Mouse (Mus musculus) embryonic facial prominence, embryonic 12.5 days (tissue): ENCODE results near the gene Nos3. TPM values are rescaled to one million over a fixed set of nuclear protein-coding genes. Genes with fewer than 3 reads are reported as not detected.
"Not testable (repeated sequence)": the region's sequence is repeated elsewhere in the genome, so short reads cannot be mapped to it uniquely, and the experiment has no call there.

Source experiments
- ATAC-seq: fragments of 200-750 bp; cut with Nextera tagmentation; 2 replicates; pipeline ENCODE4 v1.8.0; 2017; ENCODE audit not compliant: insufficient number of reproducible peaks, insufficient read depth, low FRiP score, low TSS enrichment
- H3K27ac ChIP-seq: fragments of 300-500 bp; sonication (generic); 2 replicates; pipeline ENCODE4 v1.5.1; 2016; ENCODE audit warnings: mild to moderate bottlenecking
- H3K27me3 ChIP-seq: fragments of 300-500 bp; sonication (generic); 2 replicates; pipeline ENCODE4 v1.6.1; 2016; ENCODE audit warnings: mild to moderate bottlenecking, moderate library complexity
- H3K36me3 ChIP-seq: fragments of 300-500 bp; sonication (generic); 2 replicates; pipeline ENCODE4 v1.6.1; 2016; ENCODE audit warnings: mild to moderate bottlenecking
- H3K4me1 ChIP-seq: fragments of 300-500 bp; sonication (generic); 2 replicates; pipeline ENCODE4 v1.6.1; 2016
- H3K4me2 ChIP-seq: fragments of 300-500 bp; sonication (generic); replicated peaks from 2 replicates; pipeline ENCODE4 v1.6.1; 2016; ENCODE audit warnings: mild to moderate bottlenecking, moderate library complexity
- H3K4me3 ChIP-seq: fragments of 300-500 bp; sonication (generic); 2 replicates; pipeline ENCODE4 v1.5.1; 2016; ENCODE audit warnings: mild to moderate bottlenecking
- H3K9ac ChIP-seq: fragments of 300-500 bp; sonication (generic); 2 replicates; pipeline ENCODE4 v1.6.1; 2016; ENCODE audit warnings: mild to moderate bottlenecking, moderate library complexity
- H3K9me3 ChIP-seq: fragments of 300-500 bp; sonication (generic); 2 replicates; pipeline ENCODE4 v1.6.1; 2016; ENCODE audit warnings: mild to moderate bottlenecking, moderate library complexity
- WGBS: fragments of 180-500 bp; shearing (Covaris S2); methylation state at CpG from one replicate; pipeline ENCODE4 v1.1.7; 2016; 5-methylcytosine and 5-hydroxymethylcytosine counted together
- polyA plus RNA-seq: library from polyadenylated mRNA; unstranded; fragments of >200 nt; fragmentation: Nextera tagmentation; extraction: Ambion mirVana; gene quantifications from 2 replicates; pipeline ENCODE4 v1.2.1, GENCODE M21; 2016

Nos3 gene
- polyA plus RNA-seq, 1 experiment from 2014 or later, result 6.7 TPM

- Histone ChIP-seq H3K4me2 (no peak overlapping the region), H3K36me3 (no peaks in the 10 kb centered on the region), H3K9me3 (no peaks in the 10 kb centered on the region), H3K4me3 (no peak overlapping the region), H3K9ac (no peak overlapping the region), H3K27ac (no peak overlapping the region), H3K27me3 (peaks cover 48% of the 10 kb centered on the region), H3K4me1 (peaks cover 10% of the 10 kb centered on the region)
- ATAC-seq, result no peak
- WGBS, result 54% methylated on average over 7 of the region's 7 CpGs
Observed at GRCm38 (mm10) chr5:24389011-24389657, 24.5 kb downstream of the Nos3 start.

- H3K4me1 ChIP-seq, result peaks cover 10% of the 10 kb centered on the region
- H3K9ac ChIP-seq, result no peak overlapping the region
- no peak for ATAC-seq
- no peak overlapping the region for H3K27ac ChIP-seq
- H3K4me2 ChIP-seq, result no peak overlapping the region
- no peak overlapping the region for H3K4me3 ChIP-seq
- no peaks in the 10 kb centered on the region for H3K9me3 ChIP-seq
- H3K27me3 ChIP-seq, result peaks cover 48% of the 10 kb centered on the region
- 82% methylated on average over 4 of the region's 4 CpGs for WGBS
- no peaks in the 10 kb centered on the region for H3K36me3 ChIP-seq
Observed at GRCm38 (mm10) chr5:24389658-24390020, 25.0 kb downstream of the Nos3 start.

- no peak within 1 kb of the TSS for H3K4me3 ChIP-seq
- H3K4me1 ChIP-seq, result peaks cover 10% of the 10 kb centered on the region
- no peak within 1 kb of the TSS for H3K4me2 ChIP-seq
- H3K27ac ChIP-seq, result no peak within 1 kb of the TSS
- no peaks in the 10 kb centered on the region for H3K36me3 ChIP-seq
- H3K27me3 ChIP-seq, result peaks cover 29% of the 10 kb centered on the region
- H3K9ac ChIP-seq, result no peak within 1 kb of the TSS
- H3K9me3 ChIP-seq, result no peaks in the 10 kb centered on the region
- no peak for ATAC-seq
- WGBS, result 76% methylated on average over 7 of the region's 7 CpGs
Observed at GRCm38 (mm10) chr5:24391864-24392263, 27.3 kb downstream of the Nos3 start, which contains the start of gene Atg9b. Atg9b (minus strand) TSS chr5:24392143.

- Histone ChIP-seq H3K27me3 (peaks cover 20% of the 10 kb centered on the region), H3K9me3 (no peaks in the 10 kb centered on the region), H3K4me1 (peaks cover 4% of the 10 kb centered on the region; the same call in 1 of the 2 replicates), H3K27ac (no peak overlapping the region), H3K9ac (no peak overlapping the region), H3K4me2 (no peak overlapping the region), H3K36me3 (no peaks in the 10 kb centered on the region), H3K4me3 (no peak overlapping the region)
- ATAC-seq, result no peak
- 73% methylated on average over 7 of the region's 7 CpGs for WGBS
Observed at GRCm38 (mm10) chr5:24392724-24393123, 28.1 kb downstream of the Nos3 start.

GRCm38 (mm10) chr5:24393392-24393997 is 28.9 kb downstream of the Nos3 start, which contains the start of gene Abcb8:
Abcb8 (plus strand) TSS chr5:24393663.
- ATAC-seq, result no peak
- Histone ChIP-seq H3K27me3 (peaks cover 12% of the 10 kb centered on the region), H3K9ac (peak within 1 kb of the TSS; percentile 44; the same call in 1 of the 2 replicates), H3K4me1 (no peaks in the 10 kb centered on the region), H3K9me3 (no peaks in the 10 kb centered on the region), H3K4me2 (peak within 1 kb of the TSS; percentile 49), H3K4me3 (peak within 1 kb of the TSS; percentile 60), H3K36me3 (no peaks in the 10 kb centered on the region), H3K27ac (peak within 1 kb of the TSS; percentile 77)
- WGBS, result 20% methylated on average over 7 of the region's 7 CpGs

- H3K27ac ChIP-seq, result peak overlapping the region; percentile 77
- peak overlapping the region; percentile 60 for H3K4me3 ChIP-seq
- peak; percentile 97 for ATAC-seq
- H3K9ac ChIP-seq, result peak overlapping the region; percentile 44; the same call in 1 of the 2 replicates
- H3K27me3 ChIP-seq, result peaks cover 6% of the 10 kb centered on the region
- peak overlapping the region; percentile 49 for H3K4me2 ChIP-seq
- no peaks in the 10 kb centered on the region for H3K36me3 ChIP-seq
- no peaks in the 10 kb centered on the region for H3K9me3 ChIP-seq
- WGBS, result 1% methylated on average over 36 of the region's 36 CpGs
- H3K4me1 ChIP-seq, result no peaks in the 10 kb centered on the region
Observed at GRCm38 (mm10) chr5:24394165-24394894, 29.7 kb downstream of the Nos3 start.

- not testable (repeated sequence) for H3K36me3 ChIP-seq, ATAC-seq, H3K27me3 ChIP-seq, H3K9ac ChIP-seq, H3K4me1 ChIP-seq, H3K4me2 ChIP-seq, H3K4me3 ChIP-seq, H3K27ac ChIP-seq, H3K9me3 ChIP-seq
- 85% methylated on average over 6 of the region's 6 CpGs for WGBS
Observed at GRCm38 (mm10) chr5:24396254-24396653, 31.6 kb downstream of the Nos3 start.

GRCm38 (mm10) chr5:24399686-24400085 is 35.1 kb downstream of the Nos3 start:
- H3K27me3 ChIP-seq, result no peaks in the 10 kb centered on the region
- WGBS, result 85% methylated on average over 10 of the region's 10 CpGs
- ATAC-seq, result 0 out of 2 replicates have a peak, but pooled peaks have one; percentile 19
- H3K27ac ChIP-seq, result no peak overlapping the region
- peaks cover 21% of the 10 kb centered on the region; the same call in 1 of the 2 replicates for H3K36me3 ChIP-seq
- no peaks in the 10 kb centered on the region for H3K4me1 ChIP-seq
- no peaks in the 10 kb centered on the region for H3K9me3 ChIP-seq
- no peak overlapping the region for H3K9ac ChIP-seq
- no peak overlapping the region for H3K4me2 ChIP-seq
- H3K4me3 ChIP-seq, result no peak overlapping the region

GRCm38 (mm10) chr5:24400362-24400761 is 35.8 kb downstream of the Nos3 start:
- 0 out of 2 replicates have a peak, but pooled peaks have one; percentile 5 for ATAC-seq
- Histone ChIP-seq H3K9me3 (no peaks in the 10 kb centered on the region), H3K4me1 (no peaks in the 10 kb centered on the region), H3K27me3 (no peaks in the 10 kb centered on the region), H3K4me2 (no peak overlapping the region), H3K36me3 (peaks cover 28% of the 10 kb centered on the region; the same call in 1 of the 2 replicates), H3K9ac (no peak overlapping the region), H3K27ac (no peak overlapping the region), H3K4me3 (no peak overlapping the region)
- 83% methylated on average over 11 of the region's 11 CpGs for WGBS

- 86% methylated on average over 5 of the region's 5 CpGs for WGBS
- H3K4me1 ChIP-seq, result no peaks in the 10 kb centered on the region
- H3K4me2 ChIP-seq, result no peak overlapping the region
- H3K27ac ChIP-seq, result no peak overlapping the region
- no peaks in the 10 kb centered on the region for H3K27me3 ChIP-seq
- no peak overlapping the region for H3K4me3 ChIP-seq
- no peaks in the 10 kb centered on the region for H3K9me3 ChIP-seq
- H3K9ac ChIP-seq, result no peak overlapping the region
- H3K36me3 ChIP-seq, result peaks cover 29% of the 10 kb centered on the region; the same call in 1 of the 2 replicates
- ATAC-seq, result no peak
Observed at GRCm38 (mm10) chr5:24400911-24401605, 36.4 kb downstream of the Nos3 start.

- Histone ChIP-seq H3K36me3 (peaks cover 35% of the 10 kb centered on the region), H3K27me3 (no peaks in the 10 kb centered on the region), H3K9ac (no peak overlapping the region), H3K4me3 (no peak overlapping the region), H3K4me1 (no peaks in the 10 kb centered on the region), H3K4me2 (no peak overlapping the region), H3K27ac (no peak overlapping the region), H3K9me3 (no peaks in the 10 kb centered on the region)
- WGBS, result 85% methylated on average over 9 of the region's 9 CpGs
- ATAC-seq, result no peak
Observed at GRCm38 (mm10) chr5:24401969-24402368, 37.4 kb downstream of the Nos3 start.
